Mouse (Mus musculus): ENCODE data around the gene Large1. TPM values are rescaled to one million over a fixed set of nuclear protein-coding genes. Genes with fewer than 3 reads are reported as not detected.

Gene Large1
- total and polyA plus RNA-seq, 3 experiments = not detected

DNA sequence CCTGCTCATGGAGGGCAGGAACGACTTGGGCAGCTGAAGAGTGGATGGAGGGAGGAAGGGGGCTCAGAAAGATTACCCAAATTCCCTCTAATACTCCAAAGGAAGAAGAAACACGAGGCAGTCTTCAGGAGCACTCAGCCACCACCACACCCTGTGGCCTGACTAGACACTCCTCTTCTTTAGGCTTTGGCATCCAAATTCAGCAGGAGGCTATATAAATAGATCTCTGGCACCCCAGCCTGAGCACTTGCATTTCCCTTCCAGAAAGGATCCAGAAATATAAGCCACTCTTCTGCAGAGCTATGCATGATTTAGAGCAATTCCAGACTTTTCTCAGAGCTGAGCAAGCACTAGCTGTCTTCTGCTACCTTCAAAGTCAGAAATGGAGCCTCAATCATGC, 127.7 kb downstream of the Large1 start:
- in situ Hi-C loops (cut with MboI; ENCODE audit: low pct_ligation_motif_present, low pct_unique_long_range_greater_than_20kb, low sequenced_read_pairs) = no loop called here
- TF ChIP-seq CHD1 (IDR thresholded peaks at IDR 0.05; ENCODE audit: low read depth, low read length) (no peak), RAD21 (IDR thresholded peaks at IDR 0.05; ENCODE audit: low read depth, low read length) (no peak), UBTF (IDR thresholded peaks at IDR 0.05; ENCODE audit: low read depth, low read length) (no peak), MAX (IDR thresholded peaks at IDR 0.05; ENCODE audit: low read length) (no peak), CHD2 (IDR thresholded peaks at IDR 0.05; ENCODE audit: low read length) (no peak), KAT2A (IDR thresholded peaks at IDR 0.05; ENCODE audit: insufficient replicate concordance, low read length) (no peak), ZMIZ1 (IDR thresholded peaks at IDR 0.05; ENCODE audit: low read depth, low read length) (no peak), EP300 (IDR thresholded peaks at IDR 0.05; ENCODE audit: low read length) (no peak), SIN3A (IDR thresholded peaks at IDR 0.05; ENCODE audit: low read length) (no peak), PAX5 (IDR thresholded peaks at IDR 0.05; ENCODE audit: low read length) (no peak), POLR2A (IDR thresholded peaks at IDR 0.05; ENCODE audit: low read depth, low read length) (no peak), GABPA (IDR thresholded peaks at IDR 0.05; ENCODE audit: insufficient replicate concordance, low read depth, low read length) (no peak), ETS1 (conservative IDR thresholded peaks at IDR 0.05; ENCODE audit: low read depth, low read length) (no peak), MAFK (IDR thresholded peaks at IDR 0.05; ENCODE audit: insufficient replicate concordance, low read length) (no peak), IRF4 (IDR thresholded peaks at IDR 0.05; ENCODE audit: low read depth, low read length) (no peak), SMC3 (IDR thresholded peaks at IDR 0.05; ENCODE audit: low read depth, low read length) (no peak)
- no peaks in the 10 kb centered on the region for H3K79me2 ChIP-seq (replicated peaks; ENCODE audit: control insufficient read depth, extremely low read depth, insufficient read depth, poor library complexity, severe bottlenecking)
- no peaks in the 10 kb centered on the region for H3K36me3 ChIP-seq (replicated peaks in 1 of 2; ENCODE audit: control insufficient read depth in 1 of 2, insufficient read depth in 1 of 2, low read length in 1 of 2)
- H3K4me1 ChIP-seq (ENCODE audit: control insufficient read depth in 1 of 2, insufficient read depth in 2 of 2) = no peaks in the 10 kb centered on the region
- H3K27me3 ChIP-seq (replicated peaks) = no peaks in the 10 kb centered on the region
- no peak overlapping the region for H3K4me3 ChIP-seq (replicated peaks in 1 of 3; ENCODE audit: low read depth in 2 of 3, low read length in 2 of 3, poor library complexity in 1 of 3)
- no peak for DNase-seq (ENCODE audit: extremely low read depth)
- H3K4me2 ChIP-seq (ENCODE audit: insufficient read depth, low read depth, poor library complexity, severe bottlenecking) = no peak overlapping the region
- H3K9me3 ChIP-seq (replicated peaks; ENCODE audit: low read length) = peaks cover 7% of the 10 kb centered on the region
- dilution Hi-C loops (cut with MboI; ENCODE audit: extremely low pct_ligation_motif_present, extremely low pct_unique_long_range_greater_than_20kb, low sequenced_read_pairs) = no loop called here
- no peak overlapping the region for H3K27ac ChIP-seq (ENCODE audit: insufficient read depth, low read depth)
- no peak overlapping the region for H3K9ac ChIP-seq (ENCODE audit: insufficient read depth, low read depth)

DNA sequence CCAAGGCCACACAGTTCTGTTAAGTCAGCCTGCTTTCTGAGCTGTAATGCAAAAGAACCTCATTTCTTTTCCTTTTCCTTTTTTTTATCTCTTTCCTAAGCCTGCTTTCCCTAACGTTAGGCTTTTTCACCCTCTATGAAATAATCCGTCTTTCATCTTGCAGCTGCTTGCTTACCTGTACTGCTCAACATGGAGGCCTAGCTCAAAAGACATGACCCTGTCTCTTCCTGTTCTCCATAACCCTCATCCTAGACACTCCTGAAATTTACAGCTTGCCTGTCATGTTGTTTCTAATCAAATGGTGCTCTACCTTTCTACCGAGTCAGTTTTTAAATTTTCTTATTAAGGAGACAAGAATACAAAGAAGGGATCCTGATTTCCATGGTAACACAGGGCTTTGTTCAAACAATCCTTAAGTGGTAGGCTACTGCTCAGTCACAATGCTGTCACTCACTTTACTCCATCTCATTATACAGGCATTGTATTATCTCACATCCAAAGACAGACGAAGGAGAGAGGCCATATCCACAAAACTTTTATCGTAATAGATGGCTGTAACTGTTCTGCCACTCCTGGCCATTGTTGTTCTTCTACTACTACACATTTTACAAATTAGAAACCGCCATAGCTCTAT, 134.0 kb downstream of the Large1 start:
- no peaks in the 10 kb centered on the region for H3K27me3 ChIP-seq (replicated peaks)
- no peak overlapping the region for H3K27ac ChIP-seq (ENCODE audit: insufficient read depth, low read depth)
- no peak overlapping the region for H3K4me3 ChIP-seq (replicated peaks in 1 of 3; ENCODE audit: low read depth in 2 of 3, low read length in 2 of 3, poor library complexity in 1 of 3)
- in situ Hi-C loops (cut with MboI; ENCODE audit: low pct_ligation_motif_present, low pct_unique_long_range_greater_than_20kb, low sequenced_read_pairs) (loop anchor here (25.0 kb wide), 1 partner anchor 207 kb away; no protein-coding TSS in a partner anchor), dilution Hi-C loops (cut with MboI; ENCODE audit: extremely low pct_ligation_motif_present, extremely low pct_unique_long_range_greater_than_20kb, low sequenced_read_pairs) (no loop called here)
- H3K4me2 ChIP-seq (ENCODE audit: insufficient read depth, low read depth, poor library complexity, severe bottlenecking) = no peak overlapping the region
- peaks cover 5% of the 10 kb centered on the region for H3K9me3 ChIP-seq (replicated peaks; ENCODE audit: low read length)
- TF ChIP-seq POLR2A (IDR thresholded peaks at IDR 0.05; ENCODE audit: low read depth, low read length) (no peak), IRF4 (IDR thresholded peaks at IDR 0.05; ENCODE audit: low read depth, low read length) (no peak), JUN (IDR thresholded peaks at IDR 0.05; ENCODE audit: insufficient read depth, low read depth, low read length) (no peak), USF1 (IDR thresholded peaks at IDR 0.05; ENCODE audit: low read depth, low read length) (no peak), ZMIZ1 (IDR thresholded peaks at IDR 0.05; ENCODE audit: low read depth, low read length) (no peak), ETS1 (conservative IDR thresholded peaks at IDR 0.05; ENCODE audit: low read depth, low read length) (no peak), NRF1 (IDR thresholded peaks at IDR 0.05; ENCODE audit: low read depth, low read length) (no peak), HCFC1 (IDR thresholded peaks at IDR 0.05; ENCODE audit: low read depth, low read length) (no peak), JUND (conservative IDR thresholded peaks at IDR 0.05; ENCODE audit: low read depth, low read length) (no peak), CHD2 (IDR thresholded peaks at IDR 0.05; ENCODE audit: low read length) (no peak), BHLHE40 (IDR thresholded peaks at IDR 0.05; ENCODE audit: low read depth, low read length) (no peak), UBTF (IDR thresholded peaks at IDR 0.05; ENCODE audit: low read depth, low read length) (no peak), PAX5 (IDR thresholded peaks at IDR 0.05; ENCODE audit: low read length) (no peak), POLR2AphosphoS2 (IDR thresholded peaks at IDR 0.05; ENCODE audit: low read depth, low read length) (no peak), MEF2A (IDR thresholded peaks at IDR 0.05; ENCODE audit: borderline replicate concordance, low read depth, low read length) (no peak), CHD1 (IDR thresholded peaks at IDR 0.05; ENCODE audit: low read depth, low read length) (no peak), TCF12 (IDR thresholded peaks at IDR 0.05; ENCODE audit: low read depth, low read length) (no peak), NELFE (IDR thresholded peaks at IDR 0.05; ENCODE audit: low read depth, low read length) (no peak), ZC3H11A (IDR thresholded peaks at IDR 0.05; ENCODE audit: low read depth, low read length) (no peak)
- no peak overlapping the region for H3K9ac ChIP-seq (ENCODE audit: insufficient read depth, low read depth)
- H3K4me1 ChIP-seq (ENCODE audit: control insufficient read depth in 1 of 2, insufficient read depth in 2 of 2) = no peaks in the 10 kb centered on the region
- no peaks in the 10 kb centered on the region for H3K36me3 ChIP-seq (replicated peaks in 1 of 2; ENCODE audit: control insufficient read depth in 1 of 2, insufficient read depth in 1 of 2, low read length in 1 of 2)
- DNase-seq (ENCODE audit: extremely low read depth) = no peak
- H3K79me2 ChIP-seq (replicated peaks; ENCODE audit: control insufficient read depth, extremely low read depth, insufficient read depth, poor library complexity, severe bottlenecking) = no peaks in the 10 kb centered on the region

Measured in CH12.LX (cell line).